Mouse (Mus musculus): Measurements from ENCODE around the gene Tax1bp3.

- TF ChIP-seq MYOD1 (IDR thresholded peaks at IDR 0.05; ENCODE audit: control insufficient read depth in 1 of 3, insufficient read length in 2 of 3, low read depth in 2 of 3) = peak; percentile 30 to 92 (median 86)
- TF ChIP-seq E2F4 (IDR thresholded peaks at IDR 0.05; ENCODE audit: insufficient read depth) = no peak
- no peak for TF ChIP-seq POLR2AphosphoS2 (IDR thresholded peaks at IDR 0.05; ENCODE audit: insufficient read length, low read depth)
- no peak for TF ChIP-seq POLR2A (IDR thresholded peaks at IDR 0.05; ENCODE audit: insufficient read length, low read depth)
- TF ChIP-seq MAX (IDR thresholded peaks at IDR 0.05; ENCODE audit: low read depth) = no peak
- peak; percentile 53 for TF ChIP-seq TCF12 (IDR thresholded peaks at IDR 0.05; ENCODE audit: insufficient read depth, poor library complexity, severe bottlenecking)
- peak; percentile 85 to 96 (median 87) for TF ChIP-seq MYOG (IDR thresholded peaks at IDR 0.05; ENCODE audit: control insufficient read depth in 1 of 3, insufficient read depth in 1 of 3, insufficient read length in 2 of 3, low read depth in 2 of 3)
- TF ChIP-seq USF1 (IDR thresholded peaks at IDR 0.05; ENCODE audit: low read depth) = no peak
- no peak for TF ChIP-seq SRF (IDR thresholded peaks at IDR 0.05; ENCODE audit: control insufficient read depth, insufficient read length, low read depth)
- no peak for TF ChIP-seq CEBPB (IDR thresholded peaks at IDR 0.05; ENCODE audit: insufficient read depth, poor library complexity, severe bottlenecking)
- no peak for TF ChIP-seq REST (IDR thresholded peaks at IDR 0.05; ENCODE audit: insufficient read depth, insufficient read length)
- peak; percentile 40 for TF ChIP-seq TCF3 (IDR thresholded peaks at IDR 0.05; ENCODE audit: insufficient read length, low read depth)
These were observed 16.1 kb upstream of the Tax1bp3 start for GRCm38 (mm10) chr11:73160811-73161200.

All from myocyte (in vitro differentiated cells).